Mouse (Mus musculus) myocyte (in vitro differentiated cells): ENCODE measurements at regions not wholly inside any gene's neighbourhood (a gene's known extent, or its start where the extent isn't known, plus 50 kb on each side); places are given as distances from the start of the nearest gene placed in this dataset.
"Not testable (repeated sequence)": the region's sequence is repeated elsewhere in the genome, so short reads cannot be mapped to it uniquely, and the experiment has no call there.

Experiments used
- H3K27me3 ChIP-seq: one replicate; pipeline ENCODE4 v1.6.1; 2011; ENCODE audit not compliant: control insufficient read depth, insufficient read depth, insufficient read length
- H3K36me3 ChIP-seq: one replicate; pipeline ENCODE4 v1.6.1; 2011; ENCODE audit not compliant: control insufficient read depth, insufficient read depth
- H3K4me2 ChIP-seq: one replicate; pipeline ENCODE4 v1.6.1; 2011; ENCODE audit warnings: low read depth, control low read depth
- H3K4me3 ChIP-seq: one replicate; pipeline ENCODE4 v1.5.1; 2011; ENCODE audit warnings: mild to moderate bottlenecking, control low read depth, moderate library complexity
- H3K79me2 ChIP-seq: one replicate; pipeline ENCODE4 v1.6.1; 2011; ENCODE audit not compliant: control insufficient read depth, insufficient read depth
- H3ac ChIP-seq: one replicate; pipeline ENCODE4 v1.6.1; 2011; ENCODE audit not compliant: control insufficient read depth, insufficient read length
- CEBPB ChIP-seq: IDR thresholded peaks from 2 replicates; pipeline ENCODE4 v1.6.1; 2011; ENCODE audit warnings: mild to moderate bottlenecking, moderate library complexity; ENCODE audit not compliant: poor library complexity, insufficient read depth, severe bottlenecking
- E2F4 ChIP-seq: IDR thresholded peaks from one replicate; pipeline ENCODE4 v1.6.1; 2011; ENCODE audit warnings: mild to moderate bottlenecking, control low read depth, moderate library complexity; ENCODE audit not compliant: insufficient read depth
- MAX ChIP-seq: IDR thresholded peaks from one replicate; pipeline ENCODE4 v1.6.1; 2011; ENCODE audit warnings: low read depth, mild to moderate bottlenecking, control low read depth
- MYOD1 ChIP-seq, 3 experiments: IDR thresholded peaks; one replicate each; pipeline ENCODE4 v1.6.1; 2011; ENCODE audit warnings: control low read depth in 2 of 3, low read depth in 2 of 3, mild to moderate bottlenecking in 2 of 3, moderate library complexity in 1 of 3; ENCODE audit not compliant: insufficient read length in 2 of 3, control insufficient read depth in 1 of 3
- MYOG ChIP-seq, 3 experiments: IDR thresholded peaks; one replicate each; pipeline ENCODE4 v1.6.1; 2011; ENCODE audit warnings: control low read depth in 2 of 3, low read depth in 2 of 3, mild to moderate bottlenecking in 2 of 3; ENCODE audit not compliant: insufficient read length in 2 of 3, control insufficient read depth in 1 of 3, insufficient read depth in 1 of 3
- POLR2A ChIP-seq: IDR thresholded peaks from one replicate; pipeline ENCODE4 v1.6.1; 2011; ENCODE audit warnings: low read depth, mild to moderate bottlenecking, control low read depth, moderate library complexity; ENCODE audit not compliant: insufficient read length
- POLR2AphosphoS2 ChIP-seq: IDR thresholded peaks from one replicate; pipeline ENCODE4 v1.6.1; 2011; ENCODE audit warnings: low read depth, control low read depth; ENCODE audit not compliant: insufficient read length
- REST ChIP-seq: IDR thresholded peaks from one replicate; pipeline ENCODE4 v1.6.1; 2011; ENCODE audit warnings: mild to moderate bottlenecking, control low read depth, moderate library complexity; ENCODE audit not compliant: insufficient read depth, insufficient read length
- SRF ChIP-seq: IDR thresholded peaks from one replicate; pipeline ENCODE4 v1.6.1; 2011; ENCODE audit warnings: low read depth; ENCODE audit not compliant: control insufficient read depth, insufficient read length
- TCF12 ChIP-seq: IDR thresholded peaks from one replicate; pipeline ENCODE4 v1.6.1; 2011; ENCODE audit warnings: mild to moderate bottlenecking, control low read depth; ENCODE audit not compliant: poor library complexity, insufficient read depth, severe bottlenecking
- TCF3 ChIP-seq: IDR thresholded peaks from one replicate; pipeline ENCODE4 v1.6.1; 2011; ENCODE audit warnings: low read depth, control low read depth; ENCODE audit not compliant: insufficient read length
- USF1 ChIP-seq: IDR thresholded peaks from one replicate; pipeline ENCODE4 v1.6.1; 2011; ENCODE audit warnings: low read depth, mild to moderate bottlenecking, control low read depth, moderate library complexity

DNA sequence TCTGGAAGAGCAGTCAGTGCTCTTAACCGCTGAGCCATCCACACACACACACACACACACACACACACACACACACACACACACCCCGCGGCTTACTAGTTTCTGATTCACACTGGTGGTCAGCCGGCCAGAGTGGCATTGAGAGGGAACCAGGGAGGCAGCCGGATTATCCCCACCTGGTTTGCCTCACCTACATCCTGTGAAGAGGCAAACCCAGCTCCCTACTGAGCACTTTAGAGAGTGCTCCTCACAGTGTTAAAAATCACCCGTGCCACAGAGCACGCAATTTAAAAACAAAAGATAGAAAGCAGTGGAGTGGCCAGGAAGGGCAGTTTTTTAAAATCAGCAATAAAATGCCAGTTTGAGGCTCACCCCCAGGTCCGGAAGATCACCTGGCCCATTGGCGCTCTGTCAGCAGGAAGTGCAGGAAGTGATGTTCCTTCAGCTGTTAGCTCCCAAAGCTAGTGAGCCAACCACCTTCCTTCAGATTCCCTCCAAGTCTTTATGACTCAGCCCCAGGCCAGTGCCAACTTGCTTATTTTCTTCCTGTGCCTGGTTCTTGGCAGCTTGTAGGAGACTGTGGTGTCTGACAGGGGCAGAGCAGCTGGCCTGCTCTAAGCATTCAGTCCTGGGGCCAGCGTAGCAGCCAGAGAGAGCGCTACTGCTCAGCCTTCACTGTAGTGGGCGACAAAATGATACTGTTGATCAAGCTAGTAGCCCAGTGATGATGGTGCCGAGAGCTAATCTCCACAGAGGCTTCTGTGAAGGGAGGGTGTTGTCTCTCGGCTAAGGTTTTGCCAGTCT, 57.9 kb upstream of the Max start:
- Histone ChIP-seq H3K36me3 (no peaks in the 10 kb centered on the region), H3ac (no peak overlapping the region), H3K27me3 (no peaks in the 10 kb centered on the region), H3K79me2 (no peaks in the 10 kb centered on the region), H3K4me3 (peak overlapping the region; percentile 0), H3K4me2 (peak overlapping the region; percentile 82)
- TF ChIP-seq MAX (no peak), MYOD1 (IDR thresholded peaks at IDR 0.05; ENCODE audit: control insufficient read depth in 1 of 3, insufficient read length in 2 of 3, low read depth in 2 of 3) (peak; percentile 63 to 83 (median 80)), TCF3 (no peak), TCF12 (no peak), SRF (no peak), MYOG (IDR thresholded peaks at IDR 0.05; ENCODE audit: control insufficient read depth in 1 of 3, insufficient read depth in 1 of 3, insufficient read length in 2 of 3, low read depth in 2 of 3) (peak; percentile 30 to 76 (median 71)), USF1 (peak; percentile 6), POLR2AphosphoS2 (no peak), E2F4 (no peak), CEBPB (no peak), POLR2A (peak; percentile 43), REST (no peak)

DNA sequence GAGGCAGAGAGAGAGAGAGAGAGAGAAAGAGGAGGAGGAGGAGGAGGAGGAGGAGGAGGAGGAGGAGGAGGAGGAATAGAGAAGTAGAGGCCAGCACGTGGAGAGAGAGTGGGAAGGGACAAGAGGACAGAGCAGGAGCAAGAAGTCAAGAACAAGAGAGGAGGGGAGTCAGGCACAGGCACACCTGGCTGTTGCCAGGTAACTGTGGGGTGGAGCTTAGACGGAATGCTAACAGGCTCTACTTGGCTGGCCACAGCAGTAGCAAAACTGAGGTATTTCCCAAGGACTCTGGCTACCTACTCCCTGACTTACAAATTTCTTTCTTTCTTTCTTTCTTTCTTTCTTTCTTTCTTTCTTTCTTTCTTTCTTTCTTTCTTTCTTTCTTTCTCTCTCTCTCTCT, 57.1 kb upstream of the Max start:
- peak overlapping the region; percentile 0 for H3K4me3 ChIP-seq
- H3K79me2 ChIP-seq, H3K36me3 ChIP-seq, H3K27me3 ChIP-seq, H3ac ChIP-seq: not testable (repeated sequence)
- peak overlapping the region; percentile 82 for H3K4me2 ChIP-seq

- Histone ChIP-seq H3K4me3 (no peak overlapping the region), H3ac (no peak overlapping the region), H3K4me2 (no peak overlapping the region), H3K27me3 (no peaks in the 10 kb centered on the region), H3K79me2 (no peaks in the 10 kb centered on the region), H3K36me3 (no peaks in the 10 kb centered on the region)
- TF ChIP-seq SRF (no peak), USF1 (no peak), E2F4 (no peak), TCF12 (no peak), REST (no peak), POLR2A (no peak), MYOD1 (IDR thresholded peaks at IDR 0.05; ENCODE audit: control insufficient read depth in 1 of 3, insufficient read length in 2 of 3, low read depth in 2 of 3) (no peak), POLR2AphosphoS2 (no peak)
These were observed 56.4 kb upstream of the Max start for GRCm38 (mm10) chr12:77018373-77018772.

- Histone ChIP-seq H3ac (no peak overlapping the region), H3K4me3 (no peak overlapping the region), H3K27me3 (no peaks in the 10 kb centered on the region), H3K79me2 (no peaks in the 10 kb centered on the region), H3K36me3 (no peaks in the 10 kb centered on the region), H3K4me2 (no peak overlapping the region)
- no peak for TF ChIP-seq CEBPB
- TF ChIP-seq MAX: no peak
- TF ChIP-seq SRF: no peak
- TF ChIP-seq POLR2AphosphoS2: no peak
- TF ChIP-seq USF1: no peak
These were observed 52.9 kb upstream of the Max start for GRCm38 (mm10) chr12:77014908-77015307.
